Mouse (Mus musculus) layer of hippocampus, adult 2 months (tissue): ENCODE data around the gene Tshz2. TPM values are rescaled to one million over a fixed set of nuclear protein-coding genes. Genes with fewer than 3 reads are reported as not detected.
A peak's percentile ranks its signal among the peaks of the same experiment; 100 is the strongest.

Source experiments
- DNase-seq, 2 experiments: peaks; one replicate each; pipeline ENCODE4 v3.0.0; 2022; ENCODE audit warnings: low spot score in 2 of 2
- H3K27ac ChIP-seq: fragments of 200-600 bp; 2 replicates; pipeline ENCODE4 v1.8.1; 2022
- H3K4me3 ChIP-seq: fragments of 200-600 bp; 2 replicates; pipeline ENCODE4 v1.8.1; 2022; ENCODE audit warnings: mild to moderate bottlenecking
- CTCF ChIP-seq: fragments of 200-600 bp; conservative IDR thresholded peaks from 2 replicates; pipeline ENCODE4 v1.8.1; 2022; ENCODE audit warnings: antibody characterized with exemption, mild to moderate bottlenecking, moderate library complexity
- total RNA-seq, 2 experiments: library from RNA; stranded (reverse); gene quantifications; 2 replicates each; pipeline ENCODE4 v1.2.3; 2021

The Tshz2 gene
- total RNA-seq, 2 experiments from 2014 or later, result 25.1 to 33.5 TPM

DNA sequence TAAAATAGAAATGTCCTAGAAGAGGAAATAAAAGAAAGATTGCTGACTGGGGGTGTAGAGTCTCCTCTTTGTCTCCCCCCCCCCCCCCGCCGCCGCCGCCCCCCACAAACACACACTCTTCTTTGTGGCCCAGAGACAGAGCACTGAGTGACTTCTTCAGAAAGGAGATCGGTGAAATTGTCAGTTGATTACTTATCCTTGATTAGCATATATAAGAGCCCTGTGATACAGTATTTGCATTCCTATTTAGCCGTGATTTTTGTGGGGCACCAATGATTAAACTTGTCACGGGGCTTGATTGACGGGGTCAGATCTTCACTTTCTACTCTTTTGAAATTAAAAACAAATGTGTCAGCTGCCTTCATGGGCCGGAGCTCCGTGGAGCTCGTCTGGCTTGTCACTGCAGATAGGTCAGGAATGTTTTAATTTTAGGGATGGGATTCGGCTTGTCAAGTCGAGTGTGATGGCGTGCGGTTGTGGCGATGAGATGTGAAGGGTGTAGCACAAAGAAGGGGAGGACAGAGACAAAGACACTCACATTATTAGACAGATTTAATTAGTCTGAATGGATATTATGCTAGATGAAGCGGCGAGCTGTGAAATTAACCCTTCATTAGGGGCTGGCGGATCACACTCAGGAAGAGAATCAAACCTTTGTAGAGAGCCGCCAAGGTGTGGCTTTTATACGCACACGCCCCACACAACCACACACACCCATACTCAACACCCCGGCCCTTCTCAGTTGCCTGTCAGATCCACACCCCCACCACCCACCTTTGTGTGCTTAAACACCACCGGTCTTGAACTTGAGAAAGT, 395.9 kb downstream of the Tshz2 start:
- H3K27ac ChIP-seq, result no peak overlapping the region
- no peak overlapping the region for H3K4me3 ChIP-seq
- TF ChIP-seq CTCF, result no peak
- no peak for DNase-seq

DNA sequence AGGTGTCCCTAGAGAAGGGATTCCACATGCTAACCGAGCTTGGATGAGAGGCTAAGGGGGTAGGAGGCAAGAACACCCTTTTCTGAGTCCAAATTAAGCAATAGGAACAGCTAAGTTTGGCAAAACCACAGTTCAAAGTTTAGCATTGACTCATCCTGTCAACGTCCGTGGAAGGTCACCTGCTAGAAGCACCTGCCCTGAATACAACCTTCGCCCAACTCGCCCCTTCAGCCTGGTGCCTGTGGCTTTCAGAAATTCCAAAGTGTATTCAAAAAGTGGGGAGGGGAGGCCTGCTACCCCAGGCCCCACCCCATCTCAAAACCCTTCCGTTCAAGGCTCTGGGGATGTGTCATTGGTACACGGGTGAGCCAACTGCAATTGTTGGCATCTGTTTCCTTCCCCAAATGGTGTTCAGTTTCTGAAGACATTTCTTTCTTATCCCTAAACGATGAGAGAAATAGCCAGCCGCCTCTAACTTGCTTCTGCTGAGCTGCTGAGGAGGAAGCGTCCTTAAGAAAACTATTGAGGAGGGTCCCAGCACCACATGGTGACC, 396.6 kb downstream of the Tshz2 start:
- no peak for DNase-seq
- no peak for TF ChIP-seq CTCF
- no peak overlapping the region for H3K27ac ChIP-seq
- no peak overlapping the region for H3K4me3 ChIP-seq

DNA sequence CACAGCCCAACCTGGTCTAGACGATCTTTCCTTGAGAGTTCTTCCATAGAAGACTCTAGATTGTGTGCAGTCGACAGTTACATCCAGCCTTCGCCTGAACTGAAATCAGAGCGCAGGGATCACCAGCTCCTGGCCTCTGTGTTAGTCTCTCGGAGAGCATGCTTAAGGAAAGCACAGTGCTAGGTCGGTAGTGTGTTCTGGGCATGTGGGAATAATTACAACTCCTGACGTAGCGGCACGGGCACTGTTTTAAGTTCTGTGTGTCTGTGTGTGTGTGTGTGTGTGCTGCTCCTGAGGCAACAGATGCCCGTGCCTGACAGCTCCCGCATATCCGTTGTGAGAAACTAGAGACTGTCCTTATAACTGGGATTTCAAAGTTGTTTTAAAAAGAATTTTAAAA, 398.4 kb downstream of the Tshz2 start:
- TF ChIP-seq CTCF, result no peak
- Histone ChIP-seq H3K4me3 (no peak overlapping the region), H3K27ac (no peak overlapping the region)
- DNase-seq, result no peak

DNA sequence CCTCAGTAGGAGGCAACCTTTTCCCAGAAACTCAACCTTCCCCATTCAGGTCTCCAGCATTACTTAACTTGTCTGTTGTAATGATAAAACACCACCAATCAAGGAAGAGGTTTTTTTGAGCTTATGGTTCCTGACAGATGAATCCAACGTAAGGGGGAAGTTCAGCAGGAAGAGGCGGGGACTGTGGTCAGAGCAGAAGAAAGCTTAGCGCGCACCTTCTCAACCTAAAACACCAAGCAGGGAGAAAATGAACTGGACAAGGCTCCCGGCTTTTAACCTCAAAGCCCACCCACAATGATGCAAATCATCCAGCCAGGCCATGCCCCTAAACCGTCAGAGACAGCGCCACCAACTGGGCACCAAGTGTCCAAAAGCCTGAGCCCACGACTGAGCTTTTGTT, 399.1 kb downstream of the Tshz2 start:
- TF ChIP-seq CTCF, result no peak
- H3K4me3 ChIP-seq, result no peak overlapping the region
- H3K27ac ChIP-seq, result no peak overlapping the region
- no peak for DNase-seq

DNA sequence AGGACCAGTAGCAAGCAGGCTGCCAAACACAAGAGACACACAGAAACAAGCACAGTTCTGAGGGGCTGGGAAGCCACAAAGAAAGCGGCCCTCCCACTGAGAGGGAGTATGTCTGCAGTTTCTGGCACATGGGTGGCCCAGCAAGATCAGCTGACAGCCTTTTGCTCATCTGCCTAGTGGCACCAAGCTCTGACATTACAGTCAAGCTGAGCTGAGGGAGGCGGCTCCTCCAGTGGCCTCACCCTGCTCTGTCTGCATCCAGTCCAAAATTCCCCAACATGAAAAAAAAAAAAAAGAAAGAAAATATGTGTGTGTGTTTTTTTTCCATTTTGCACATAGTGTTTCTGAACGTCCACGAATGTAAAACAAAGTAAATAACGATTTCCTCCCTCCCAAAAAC, 400.4 kb downstream of the Tshz2 start:
- DNase-seq, result no peak
- Histone ChIP-seq H3K4me3 (no peak overlapping the region), H3K27ac (no peak overlapping the region)
- no peak for TF ChIP-seq CTCF

DNA sequence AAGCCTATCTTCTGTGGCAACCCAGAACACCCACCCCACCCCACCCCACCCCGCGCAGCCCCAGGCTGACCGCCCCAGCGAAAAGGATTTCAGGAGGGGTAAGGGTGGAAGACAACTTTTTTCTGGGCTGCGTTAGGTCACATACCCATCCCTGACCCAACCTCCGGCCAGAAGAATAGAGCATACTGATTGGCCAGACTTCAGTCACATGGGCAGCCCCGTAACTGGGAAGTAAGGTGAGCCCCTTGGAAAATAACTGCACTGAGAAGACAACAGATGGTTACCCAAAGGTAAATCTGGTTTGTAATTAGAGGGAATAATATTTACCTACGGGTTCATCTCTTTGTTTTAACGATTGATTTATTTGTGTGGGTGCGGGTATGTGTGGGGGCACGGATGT, 402.0 kb downstream of the Tshz2 start:
- no peak for TF ChIP-seq CTCF
- Histone ChIP-seq H3K27ac (no peak overlapping the region), H3K4me3 (no peak overlapping the region)
- no peak for DNase-seq

DNA sequence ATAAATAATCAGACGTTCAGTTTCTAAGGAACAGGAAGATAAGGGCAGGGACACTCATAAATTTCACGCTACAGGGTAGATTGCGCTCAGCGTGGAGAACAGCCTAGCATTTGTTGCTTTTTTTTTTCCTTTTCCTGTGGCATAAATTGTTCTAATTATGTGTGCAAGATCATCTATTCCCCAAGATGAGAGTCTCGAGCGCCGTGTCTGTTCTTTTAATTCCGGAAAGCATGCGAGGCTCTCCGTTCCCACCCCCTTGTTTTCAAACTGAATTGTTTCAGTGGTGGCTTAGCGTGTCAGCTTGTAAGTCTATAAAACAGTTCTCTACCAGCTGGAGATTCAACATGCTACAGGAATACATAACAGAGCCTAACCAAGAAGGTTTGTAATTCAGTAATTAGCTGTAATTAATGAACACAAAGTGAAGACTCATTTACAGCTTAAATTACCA, 404.0 kb downstream of the Tshz2 start:
- DNase-seq, result peak in 1 of 2 experiments; percentile 54
- Histone ChIP-seq H3K4me3 (no peak overlapping the region), H3K27ac (no peak overlapping the region)
- TF ChIP-seq CTCF, result no peak

DNA sequence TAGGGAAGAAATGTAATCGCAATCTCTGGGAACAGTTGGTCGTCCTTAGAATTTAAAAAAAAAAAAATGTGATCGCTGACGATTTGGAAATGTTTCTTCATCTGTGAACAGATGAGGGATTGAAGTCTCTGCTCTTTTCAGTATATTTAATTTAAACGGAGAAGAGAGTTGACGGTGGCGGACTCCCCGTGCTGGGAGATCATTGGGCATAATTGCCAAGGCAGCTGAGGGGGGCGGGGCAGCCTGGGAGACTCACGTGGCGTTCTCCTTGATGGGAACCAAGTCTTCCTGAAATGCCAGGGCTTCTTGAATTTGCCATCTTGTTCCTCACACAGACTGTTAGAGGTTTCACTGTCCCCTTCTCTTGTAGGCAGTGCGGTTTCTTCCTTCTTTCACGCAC, 404.5 kb downstream of the Tshz2 start:
- TF ChIP-seq CTCF, result no peak
- Histone ChIP-seq H3K4me3 (no peak overlapping the region), H3K27ac (no peak overlapping the region)
- DNase-seq, result no peak

DNA sequence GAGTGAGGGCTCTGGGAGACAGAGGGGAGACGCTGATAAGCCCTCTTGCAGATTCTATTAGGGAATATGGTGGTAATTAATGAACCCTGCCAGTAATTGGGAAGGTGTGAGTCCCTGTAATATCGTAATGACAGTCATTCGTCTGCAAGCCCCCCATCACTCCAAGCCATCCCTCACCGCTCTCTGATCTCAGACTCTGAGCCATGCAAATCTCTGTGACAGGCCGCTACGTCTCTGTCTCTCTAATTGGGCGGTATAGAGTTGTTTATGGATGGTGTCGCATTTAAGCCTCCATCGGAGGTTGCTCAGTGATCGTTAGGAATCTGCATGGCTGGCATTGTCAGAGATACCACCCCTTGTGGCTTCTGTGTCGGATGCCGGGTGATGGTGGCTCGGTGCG, 407.0 kb downstream of the Tshz2 start:
- Histone ChIP-seq H3K4me3 (no peak overlapping the region), H3K27ac (no peak overlapping the region)
- TF ChIP-seq CTCF, result no peak
- DNase-seq, result no peak

DNA sequence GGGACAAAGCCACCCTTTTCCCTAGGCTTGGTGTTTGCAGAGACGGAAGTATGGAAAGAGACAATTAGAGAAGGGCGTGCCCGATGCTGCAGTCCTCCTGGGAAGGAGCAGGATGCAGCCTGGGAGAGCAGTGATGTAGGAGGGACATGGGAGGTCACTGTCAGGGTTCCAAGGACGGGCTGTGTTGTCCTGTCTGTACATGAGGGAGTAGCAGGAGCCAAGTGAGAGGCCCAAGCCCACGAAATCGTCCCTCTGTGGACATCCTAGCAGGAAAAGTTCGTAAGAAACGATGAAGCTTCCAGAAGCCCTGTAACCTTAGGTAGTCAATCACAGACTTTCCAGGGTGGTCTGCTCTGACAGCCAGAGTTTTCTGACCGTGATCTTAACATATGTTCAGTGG, 408.3 kb downstream of the Tshz2 start:
- TF ChIP-seq CTCF, result no peak
- no peak for DNase-seq
- no peak overlapping the region for H3K4me3 ChIP-seq
- no peak overlapping the region for H3K27ac ChIP-seq

DNA sequence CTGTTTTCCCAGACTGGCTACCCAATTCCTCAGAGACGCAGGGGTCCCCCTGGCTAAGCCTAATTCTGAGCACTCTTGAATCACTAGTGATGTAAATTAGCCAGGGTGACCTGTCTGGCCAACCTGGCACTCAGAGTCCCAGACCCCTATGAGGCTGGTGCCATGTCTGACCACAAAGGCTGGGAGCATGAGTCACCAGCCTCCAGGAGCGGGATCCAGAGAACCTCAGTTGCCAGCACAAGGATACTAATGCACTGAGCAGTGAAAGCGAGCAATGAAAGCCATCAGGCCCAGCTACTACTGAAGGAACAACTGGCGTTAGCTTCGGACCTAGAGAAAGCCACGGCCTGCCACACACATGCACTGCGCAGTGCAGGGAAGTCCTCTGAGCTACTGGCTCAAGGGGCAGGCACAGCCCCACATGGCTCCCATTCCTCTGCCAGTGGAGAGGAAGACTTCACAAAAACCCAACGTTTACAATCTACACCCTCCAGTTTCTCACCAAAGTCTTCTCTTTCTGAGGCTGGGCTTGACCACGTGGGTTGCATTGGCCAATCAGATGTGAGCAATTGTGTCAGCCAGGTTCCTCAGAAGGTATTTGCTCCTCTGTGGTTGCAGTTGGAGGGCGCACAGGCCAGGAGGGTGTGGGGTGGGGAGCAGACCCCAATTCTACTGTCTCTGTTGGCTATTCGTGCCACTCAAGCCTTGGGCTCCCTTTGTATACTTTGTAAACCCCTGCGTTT, 409.8 kb downstream of the Tshz2 start:
- no peak for TF ChIP-seq CTCF
- DNase-seq, result no peak
- no peak overlapping the region for H3K4me3 ChIP-seq
- H3K27ac ChIP-seq, result no peak overlapping the region

DNA sequence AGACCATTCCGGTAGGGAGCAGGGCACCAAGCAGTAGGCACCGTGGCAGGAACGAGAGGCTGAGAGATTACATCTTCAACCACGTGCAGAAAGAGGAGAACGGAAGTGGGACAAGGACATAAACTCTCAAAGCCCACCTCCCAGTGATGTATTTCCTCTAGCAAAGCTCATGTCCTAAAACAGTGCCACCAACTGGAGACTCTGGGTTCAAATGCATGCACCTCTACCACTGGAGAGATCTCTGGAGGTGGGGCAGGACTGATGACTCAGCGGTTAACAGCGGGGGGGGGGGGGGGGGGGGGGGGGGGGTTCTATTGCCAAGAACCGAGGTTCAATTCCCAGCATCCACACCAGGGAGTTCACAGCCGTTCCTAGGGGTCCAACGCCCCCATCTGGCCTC, 410.5 kb downstream of the Tshz2 start:
- Histone ChIP-seq H3K27ac (no peak overlapping the region), H3K4me3 (no peak overlapping the region)
- no peak for DNase-seq
- no peak for TF ChIP-seq CTCF

DNA sequence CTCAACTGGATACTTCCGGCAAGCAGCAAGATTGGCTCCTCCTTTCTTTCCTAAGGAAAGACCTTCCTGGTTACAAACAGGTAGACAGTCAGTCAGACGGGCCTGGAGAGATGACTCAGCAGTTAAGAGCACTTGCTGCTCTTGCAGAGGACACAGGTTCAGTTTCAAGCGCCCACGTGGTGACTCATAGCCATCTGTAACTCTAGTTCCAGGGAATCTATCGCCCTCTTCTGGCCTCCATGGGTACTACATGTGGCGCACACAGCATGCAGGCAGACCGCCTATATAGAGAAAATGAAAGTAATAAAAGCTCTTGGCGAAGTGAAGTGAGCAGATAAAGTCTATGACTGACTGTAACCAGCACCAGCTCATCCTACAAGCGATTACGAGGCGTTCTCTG, 413.1 kb downstream of the Tshz2 start:
- no peak for DNase-seq
- TF ChIP-seq CTCF, result peak; percentile 50
- Histone ChIP-seq H3K4me3 (no peak overlapping the region), H3K27ac (no peak overlapping the region)
